Mouse (Mus musculus) MEL-GATA-1-ER (cell line): ENCODE data around the gene Sorcs2.
"Not testable (repeated sequence)": the region's sequence is repeated elsewhere in the genome, so short reads cannot be mapped to it uniquely, and the experiment has no call there.

Experiments used
- DNase-seq: peaks from one replicate; pipeline ENCODE4 v3.0.0-alpha.2; 2012; ENCODE audit warnings: low read depth; ENCODE audit errors: extremely low read depth

Gene Sorcs2

GRCm38 (mm10) chr5:36304299-36304980, 93.5 kb downstream of the Sorcs2 start:
- no peak for DNase-seq

- no peak for DNase-seq
Observed at GRCm38 (mm10) chr5:36301166-36301565, 96.8 kb downstream of the Sorcs2 start.

GRCm38 (mm10) chr5:36298049-36298448, 99.9 kb downstream of the Sorcs2 start:
- no peak for DNase-seq

- DNase-seq: no peak
Observed at GRCm38 (mm10) chr5:36297246-36297645, 100.7 kb downstream of the Sorcs2 start.

- DNase-seq: no peak
Observed at GRCm38 (mm10) chr5:36293109-36293900, 104.6 kb downstream of the Sorcs2 start.

- DNase-seq: no peak
Observed at GRCm38 (mm10) chr5:36292321-36292720, 105.6 kb downstream of the Sorcs2 start.

GRCm38 (mm10) chr5:36291191-36291590, 106.7 kb downstream of the Sorcs2 start:
- no peak for DNase-seq

GRCm38 (mm10) chr5:36285405-36285804, 112.5 kb downstream of the Sorcs2 start:
- no peak for DNase-seq

- DNase-seq: no peak
Observed at GRCm38 (mm10) chr5:36279896-36280295, 118.0 kb downstream of the Sorcs2 start.

GRCm38 (mm10) chr5:36274684-36275394, 123.1 kb downstream of the Sorcs2 start:
- no peak for DNase-seq

- DNase-seq: no peak
Observed at GRCm38 (mm10) chr5:36267194-36267769, 130.7 kb downstream of the Sorcs2 start.

- no peak for DNase-seq
Observed at GRCm38 (mm10) chr5:36260862-36261261, 137.1 kb downstream of the Sorcs2 start.

- DNase-seq: no peak
Observed at GRCm38 (mm10) chr5:36259691-36260124, 138.2 kb downstream of the Sorcs2 start.

GRCm38 (mm10) chr5:36258387-36259181, 139.4 kb downstream of the Sorcs2 start:
- DNase-seq: no peak

GRCm38 (mm10) chr5:36257008-36257407, 140.9 kb downstream of the Sorcs2 start:
- no peak for DNase-seq

GRCm38 (mm10) chr5:36254642-36255516, 143.1 kb downstream of the Sorcs2 start:
- DNase-seq: no peak

- no peak for DNase-seq
Observed at GRCm38 (mm10) chr5:36252746-36253504, 145.0 kb downstream of the Sorcs2 start.

- DNase-seq: no peak
Observed at GRCm38 (mm10) chr5:36248022-36248421, 149.9 kb downstream of the Sorcs2 start.

GRCm38 (mm10) chr5:36237526-36237925, 160.4 kb downstream of the Sorcs2 start:
- DNase-seq: not testable (repeated sequence)
